ENCODE assay signal across 13 mouse cellular contexts in the genomic region with DNA sequence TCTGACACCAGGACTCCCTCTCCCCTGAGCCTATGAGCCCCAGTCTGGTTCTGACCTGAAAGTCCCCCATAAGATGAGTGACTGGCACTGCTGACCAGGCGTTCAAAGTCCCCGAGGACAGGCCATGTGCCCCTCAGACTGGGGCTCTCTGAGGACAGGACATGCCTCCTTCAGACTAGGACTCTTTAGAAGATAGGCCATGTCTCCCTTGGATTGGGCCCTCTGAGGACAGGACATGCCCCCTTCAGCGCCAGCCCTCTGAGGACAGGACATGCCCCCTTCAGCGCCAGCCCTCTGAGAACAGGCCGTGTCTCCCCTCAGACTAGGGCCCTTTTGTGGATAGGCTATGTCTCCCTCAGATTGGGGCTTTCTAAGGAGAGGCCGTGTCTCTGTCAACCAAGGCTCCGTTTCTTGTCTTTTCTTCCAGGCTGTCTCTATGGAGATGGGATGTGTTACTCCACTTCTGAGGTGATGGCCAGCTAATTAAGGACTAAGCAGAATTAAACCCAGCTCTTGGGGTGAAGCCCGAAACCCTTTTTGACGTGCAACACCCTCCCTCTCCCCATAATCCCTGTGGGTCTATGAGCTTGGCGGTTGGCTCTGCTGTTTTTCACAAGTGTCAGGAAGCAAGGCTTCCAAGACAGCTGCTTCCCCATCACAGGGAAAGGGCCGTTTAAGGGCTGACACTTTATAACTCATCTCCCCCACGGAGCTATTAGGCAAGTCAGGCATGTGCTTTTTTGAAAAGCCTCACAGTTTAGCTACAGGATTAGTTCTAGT.
A peak's percentile ranks its signal among the peaks of the same experiment; 100 is the strongest.
DNase-seq lines count a peak whose midpoint lies in the region; ATAC-seq lines count a peak whose summit lies in the region.
"Had no signal": no experiment of that assay in that cellular context is flagged by ENCODE, and none has a peak within 500 bp of the region (broad histone marks: within the 10 kb centered on the region; RNA-seq: fewer than 3 reads in every experiment).

No protein-coding gene starts in this region.

- no peaks in the 10 kb centered on the region for H3K4me1 ChIP-seq in kidney, embryonic 16.5 days (ENCODE audit: insufficient read depth, low read length)
- H3K4me1 ChIP-seq in forebrain, embryonic 12.5 days, result peaks cover 16% of the 10 kb centered on the region
- H3K4me1 ChIP-seq in midbrain, embryonic 13.5 days (replicated peaks), result peaks cover 15% of the 10 kb centered on the region

- H3K4me2 ChIP-seq in kidney, embryonic 16.5 days (replicated peaks; ENCODE audit: low read depth, low read length), result no peak overlapping the region
- H3K4me2 ChIP-seq in forebrain, embryonic 12.5 days, result no peak overlapping the region
- H3K4me2 ChIP-seq in midbrain, embryonic 13.5 days (replicated peaks), result no peak overlapping the region
- H3K4me2 ChIP-seq: embryonic facial prominence, embryonic 15.5 days had no signal

- no peak overlapping the region for H3K9ac ChIP-seq in kidney, embryonic 16.5 days (replicated peaks; ENCODE audit: low read length)
- no peak overlapping the region for H3K9ac ChIP-seq in forebrain, embryonic 12.5 days
- H3K9ac ChIP-seq in midbrain, embryonic 13.5 days (replicated peaks), result no peak overlapping the region
- H3K9ac ChIP-seq: embryonic facial prominence, embryonic 15.5 days had no signal

- no peak for DNase-seq in kidney, adult 8-10 months
- DNase-seq in NIH3T3 (ENCODE audit: low read depth) (peak; percentile 46), liver (no peak)
- no peak for DNase-seq in cerebellum, adult 18-20 months
- no peak for DNase-seq in cerebellum, adult 9-10 months
- DNase-seq: adrenal gland, postnatal 36 days had no signal

- 57% methylated on average over 12 of the region's 12 CpGs for WGBS in kidney, embryonic 16.5 days
- 25% methylated on average over 12 of the region's 12 CpGs for WGBS in forebrain, embryonic 12.5 days
- 30% methylated on average over 12 of the region's 12 CpGs for WGBS in midbrain, embryonic 13.5 days

- H3K27ac ChIP-seq in kidney, embryonic 16.5 days (ENCODE audit: low read length), result no peak overlapping the region
- H3K27ac ChIP-seq in forebrain, embryonic 12.5 days, result 0 out of 2 replicates have a peak overlapping the region, but pooled peaks have one; percentile 42
- 0 out of 2 replicates have a peak overlapping the region, but pooled peaks have one; percentile 11 for H3K27ac ChIP-seq in midbrain, embryonic 13.5 days
- H3K27ac ChIP-seq: embryonic facial prominence, embryonic 15.5 days had no signal

- 0 out of 2 replicates have a peak, but pooled peaks cover 3% of the 10 kb centered on the region for H3K9me3 ChIP-seq in kidney, embryonic 16.5 days (ENCODE audit: low read length)
- peaks cover 5% of the 10 kb centered on the region; the same call in 1 of the 2 replicates for H3K9me3 ChIP-seq in forebrain, embryonic 12.5 days
- H3K9me3 ChIP-seq in midbrain, embryonic 13.5 days, result peaks cover 6% of the 10 kb centered on the region; the same call in 1 of the 2 replicates

- no peaks in the 10 kb centered on the region for H3K27me3 ChIP-seq in kidney, embryonic 16.5 days (ENCODE audit: insufficient read depth, low read length)
- H3K27me3 ChIP-seq in forebrain, embryonic 12.5 days, result peaks cover 12% of the 10 kb centered on the region; the same call in 1 of the 2 replicates
- H3K27me3 ChIP-seq in midbrain, embryonic 13.5 days, result no peaks in the 10 kb centered on the region
- H3K27me3 ChIP-seq: embryonic facial prominence, embryonic 15.5 days had no signal

- H3K36me3 ChIP-seq in kidney, embryonic 16.5 days (ENCODE audit: insufficient read depth, low read length), result no peaks in the 10 kb centered on the region
- no peaks in the 10 kb centered on the region for H3K36me3 ChIP-seq in forebrain, embryonic 12.5 days (replicated peaks)
- H3K36me3 ChIP-seq in midbrain, embryonic 13.5 days, result no peaks in the 10 kb centered on the region
- H3K36me3 ChIP-seq: embryonic facial prominence, embryonic 15.5 days had no signal

- ATAC-seq in kidney, embryonic 16.5 days (ENCODE audit: low FRiP score, low TSS enrichment), result peak; percentile 52; the same call in 1 of the 2 replicates
- no peak for ATAC-seq in forebrain, embryonic 12.5 days (ENCODE audit: low FRiP score)
- ATAC-seq in midbrain, embryonic 13.5 days, result peak; percentile 66; the same call in 1 of the 2 replicates
- ATAC-seq: CD4-positive, CD25-positive, alpha-beta regulatory T cell, adult 4 months; intestine, postnatal 0 days had no signal

- H3K4me3 ChIP-seq in kidney, embryonic 16.5 days (ENCODE audit: low read length), result no peak overlapping the region
- H3K4me3 ChIP-seq in forebrain, embryonic 12.5 days (replicated peaks), result no peak overlapping the region
- no peak overlapping the region for H3K4me3 ChIP-seq in midbrain, embryonic 13.5 days (replicated peaks)
- H3K4me3 ChIP-seq: embryonic facial prominence, embryonic 15.5 days; myocyte had no signal
